Mouse (Mus musculus) hindbrain, embryonic 16.5 days (tissue): ENCODE data around the gene Myh7. TPM values are rescaled to one million over a fixed set of nuclear protein-coding genes. Genes with fewer than 3 reads are reported as not detected.
A peak's percentile ranks its signal among the peaks of the same experiment; 100 is the strongest.
"Not testable (repeated sequence)": the region's sequence is repeated elsewhere in the genome, so short reads cannot be mapped to it uniquely, and the experiment has no call there.

ENCODE experiments used
- ATAC-seq: fragments of 200-750 bp; cut with Nextera tagmentation; 2 replicates; pipeline ENCODE4 v1.8.0; 2017; ENCODE audit warnings: moderate TSS enrichment, moderate library complexity
- H3K27ac ChIP-seq: fragments of 300-500 bp; sonication (generic); 2 replicates; pipeline ENCODE4 v1.5.1; 2014; ENCODE audit warnings: low read depth, mild to moderate bottlenecking, control low read depth, low read length, moderate library complexity
- H3K27me3 ChIP-seq: fragments of 300-500 bp; sonication (generic); replicated peaks from 2 replicates; pipeline ENCODE4 v1.6.1; 2014; ENCODE audit warnings: low read length; ENCODE audit not compliant: control insufficient read depth, insufficient read depth
- H3K36me3 ChIP-seq: fragments of 300-500 bp; sonication (generic); 2 replicates; pipeline ENCODE4 v1.6.1; 2014; ENCODE audit warnings: mild to moderate bottlenecking, low read length, moderate library complexity, mixed read lengths; ENCODE audit not compliant: control insufficient read depth, insufficient read depth
- H3K4me1 ChIP-seq: fragments of 300-500 bp; sonication (generic); 2 replicates; pipeline ENCODE4 v1.6.1; 2014; ENCODE audit warnings: low read depth, low read length; ENCODE audit not compliant: control insufficient read depth, insufficient read depth
- H3K4me2 ChIP-seq: fragments of 300-500 bp; sonication (generic); 2 replicates; pipeline ENCODE4 v1.6.1; 2014; ENCODE audit warnings: mild to moderate bottlenecking, low read length, control low read depth, moderate library complexity
- H3K4me3 ChIP-seq: fragments of 300-500 bp; sonication (generic); 2 replicates; pipeline ENCODE4 v1.5.1; 2014; ENCODE audit warnings: mild to moderate bottlenecking, low read length, control low read depth, moderate library complexity
- H3K9ac ChIP-seq: fragments of 300-500 bp; sonication (generic); 2 replicates; pipeline ENCODE4 v1.6.1; 2014; ENCODE audit warnings: low read depth, mild to moderate bottlenecking, control low read depth, low read length, moderate library complexity
- H3K9me3 ChIP-seq: fragments of 300-500 bp; sonication (generic); 2 replicates; pipeline ENCODE4 v1.6.1; 2014; ENCODE audit warnings: mild to moderate bottlenecking, low read length, moderate library complexity; ENCODE audit not compliant: control insufficient read depth
- WGBS: fragments of 180-500 bp; shearing (Covaris S2); extraction: QIAGEN DNeasy Blood & Tissue Kit; methylation state at CpG from one replicate; pipeline ENCODE4 v1.1.7; 2014; 5-methylcytosine and 5-hydroxymethylcytosine counted together
- polyA plus RNA-seq: library from polyadenylated mRNA; unstranded; fragments of >200 nt; fragmentation: Nextera tagmentation; extraction: Ambion mirVana; gene quantifications from 2 replicates; pipeline ENCODE4 v1.2.1, GENCODE M21; 2015

The Myh7 gene
- polyA plus RNA-seq, 1 experiment from 2014 or later, result 8.5 TPM

DNA sequence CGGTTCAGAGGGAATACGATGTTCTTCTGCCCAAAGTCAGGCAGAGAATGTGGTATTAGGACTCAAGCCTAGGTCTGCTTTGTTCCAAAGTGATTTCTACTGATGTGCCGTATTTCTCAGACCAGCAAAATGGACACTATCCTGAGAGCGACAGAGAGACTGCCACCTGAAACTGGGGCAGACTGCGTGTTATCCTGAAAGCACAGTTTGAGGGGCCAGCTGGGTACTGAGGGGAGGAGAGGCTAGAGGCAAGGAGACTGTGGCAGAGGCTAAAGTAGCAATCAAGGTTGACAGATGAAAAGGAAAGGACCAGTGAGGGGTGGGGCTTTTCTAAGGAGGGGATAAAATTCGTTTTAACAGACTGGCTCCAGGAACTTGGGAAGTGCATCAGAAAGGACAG is 6.4 kb upstream of the Myh7 start:
- 88% methylated on average over 6 of the region's 6 CpGs for WGBS
- H3K36me3 ChIP-seq, result no peaks in the 10 kb centered on the region
- no peaks in the 10 kb centered on the region for H3K9me3 ChIP-seq
- H3K4me2 ChIP-seq, result no peak overlapping the region
- H3K4me3 ChIP-seq, result no peak overlapping the region
- no peak overlapping the region for H3K9ac ChIP-seq
- no peak for ATAC-seq
- no peaks in the 10 kb centered on the region for H3K27me3 ChIP-seq
- H3K4me1 ChIP-seq, result peaks cover 2% of the 10 kb centered on the region; the same call in 1 of the 2 replicates
- H3K27ac ChIP-seq, result no peak overlapping the region

DNA sequence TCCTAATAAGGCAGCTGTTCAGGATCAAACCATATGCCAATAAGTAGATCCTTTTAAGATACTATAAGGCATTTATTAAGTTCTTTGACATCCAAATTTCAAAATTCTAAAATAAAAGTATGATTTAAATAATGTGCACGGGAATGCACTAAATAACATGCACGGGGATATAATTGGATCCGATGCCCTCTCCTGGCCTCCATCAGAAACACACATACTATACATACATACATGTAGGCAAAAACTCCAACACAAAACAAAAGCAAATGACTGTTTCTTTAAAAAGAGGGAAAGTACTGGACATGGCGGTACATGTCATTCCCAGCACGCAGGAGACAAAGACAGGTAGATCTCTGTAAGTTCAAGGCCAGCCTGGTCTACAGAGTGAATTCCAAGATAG is 5.4 kb upstream of the Myh7 start:
- H3K9me3 ChIP-seq, ATAC-seq, H3K4me2 ChIP-seq, H3K9ac ChIP-seq, H3K36me3 ChIP-seq, H3K27ac ChIP-seq, H3K4me1 ChIP-seq, H3K4me3 ChIP-seq, H3K27me3 ChIP-seq: not testable (repeated sequence)
- 83% methylated on average over 5 of the region's 5 CpGs for WGBS

DNA sequence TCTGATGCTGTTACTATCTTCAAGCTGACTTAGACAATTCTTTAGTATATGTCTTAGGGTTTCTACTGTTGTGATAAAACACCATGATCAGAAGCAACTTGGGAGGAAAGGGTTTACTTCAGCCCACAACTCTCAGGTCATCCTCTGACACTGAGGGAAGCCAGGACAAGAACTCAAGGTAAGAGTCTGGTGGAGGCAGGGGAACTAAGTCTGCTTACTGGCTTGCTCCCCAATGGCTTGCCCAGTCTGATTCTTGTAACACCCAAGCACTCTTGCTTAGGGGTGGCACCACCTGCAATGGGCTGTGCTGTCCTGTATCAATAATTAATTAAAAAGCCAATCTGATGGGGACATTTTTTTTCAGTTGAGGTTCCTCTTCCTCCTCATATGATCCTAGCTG is 4.3 kb upstream of the Myh7 start:
- Histone ChIP-seq H3K9ac (no peak overlapping the region), H3K4me3 (no peak overlapping the region), H3K27me3 (no peaks in the 10 kb centered on the region), H3K9me3 (no peaks in the 10 kb centered on the region), H3K36me3 (no peaks in the 10 kb centered on the region), H3K4me1 (peaks cover 14% of the 10 kb centered on the region), H3K27ac (no peak overlapping the region), H3K4me2 (no peak overlapping the region)
- no peak for ATAC-seq

DNA sequence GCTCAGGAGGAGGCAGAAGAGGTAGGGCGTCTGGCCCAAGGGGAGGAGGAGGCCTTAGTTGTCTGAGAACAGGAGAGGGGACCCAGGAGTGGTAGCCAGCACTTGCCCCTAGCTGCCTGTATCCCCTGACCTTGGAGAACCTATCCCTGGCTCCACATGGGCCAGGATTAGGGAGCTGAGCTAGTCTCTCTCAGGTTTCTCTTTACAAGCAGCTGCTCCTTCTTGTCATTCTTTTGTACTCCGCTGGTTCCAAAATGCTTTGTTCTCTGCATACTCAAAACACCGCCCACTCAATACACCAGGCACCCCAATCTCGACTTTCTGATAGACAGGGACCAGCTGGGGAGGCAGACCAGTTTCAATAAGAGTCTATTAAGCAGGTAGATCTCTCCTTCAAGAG is 2.9 kb upstream of the Myh7 start:
- Histone ChIP-seq H3K9me3 (no peaks in the 10 kb centered on the region), H3K36me3 (no peaks in the 10 kb centered on the region), H3K9ac (no peak overlapping the region), H3K27ac (no peak overlapping the region), H3K4me3 (no peak overlapping the region), H3K4me1 (peaks cover 14% of the 10 kb centered on the region), H3K27me3 (no peaks in the 10 kb centered on the region), H3K4me2 (no peak overlapping the region)
- 37% methylated on average over 4 of the region's 4 CpGs for WGBS
- ATAC-seq, result no peak

DNA sequence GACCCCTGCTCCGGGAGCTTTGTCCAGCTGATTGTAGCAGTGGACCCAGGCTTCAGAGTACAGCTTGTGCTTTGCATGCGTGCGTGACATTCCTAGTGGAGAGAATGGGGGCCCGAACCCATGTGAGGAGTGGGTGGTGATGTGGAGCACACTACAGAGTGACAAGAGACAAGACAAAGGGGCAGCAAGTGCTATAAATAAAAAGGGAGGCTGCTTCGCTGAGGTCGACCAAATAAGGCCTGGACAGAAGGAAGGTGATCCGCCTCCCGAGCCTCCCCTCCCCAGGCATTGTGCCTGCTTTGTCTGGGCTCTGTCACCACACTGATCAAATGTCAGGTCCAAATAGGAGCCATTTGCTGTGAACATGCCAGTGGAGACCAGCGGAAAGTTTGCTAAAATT is 2.4 kb upstream of the Myh7 start:
- Histone ChIP-seq H3K27me3 (no peaks in the 10 kb centered on the region), H3K9me3 (no peaks in the 10 kb centered on the region), H3K4me3 (no peak overlapping the region), H3K4me1 (peaks cover 14% of the 10 kb centered on the region), H3K4me2 (no peak overlapping the region), H3K36me3 (no peaks in the 10 kb centered on the region), H3K9ac (no peak overlapping the region), H3K27ac (no peak overlapping the region)
- WGBS, result 42% methylated on average over 9 of the region's 9 CpGs
- no peak for ATAC-seq

DNA sequence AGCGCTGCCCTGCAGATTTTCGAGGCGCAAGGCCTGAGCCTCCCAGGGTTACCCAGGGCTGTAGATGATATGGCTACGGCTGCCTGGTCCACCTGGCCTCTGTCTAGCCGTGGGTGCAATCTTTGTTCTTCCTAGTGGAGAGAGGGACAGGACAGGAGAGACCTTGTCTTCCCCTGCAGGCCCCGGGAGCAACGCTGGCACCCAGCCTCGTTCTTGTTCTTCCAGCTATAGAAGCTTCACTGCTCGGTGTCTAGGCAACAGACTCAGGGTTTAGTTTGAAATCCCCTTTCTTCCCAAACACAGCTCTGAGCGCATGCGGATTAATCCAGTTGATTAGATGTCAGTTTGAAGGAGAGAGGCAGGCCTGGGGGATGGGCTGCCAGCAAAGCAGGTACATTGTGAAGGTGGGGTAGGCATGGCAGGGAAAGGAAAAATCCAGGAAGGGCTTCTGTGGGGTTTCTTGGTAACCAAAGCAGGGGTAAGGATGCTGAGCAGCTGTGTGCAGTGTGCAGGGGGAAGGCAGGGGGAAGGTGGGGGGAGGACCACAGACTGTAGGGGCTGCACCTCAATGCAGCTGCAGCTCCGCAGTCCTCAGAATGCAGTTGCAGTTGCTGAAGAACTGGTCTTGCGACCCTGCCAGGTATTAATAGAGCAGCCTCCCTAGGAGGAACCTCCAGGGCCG is 1.2 kb upstream of the Myh7 start:
- Histone ChIP-seq H3K27ac (peak overlapping the region; percentile 82), H3K9ac (peak overlapping the region; percentile 20; the same call in 1 of the 2 replicates), H3K4me2 (peak overlapping the region; percentile 15; the same call in 1 of the 2 replicates), H3K4me1 (peaks cover 14% of the 10 kb centered on the region), H3K36me3 (no peaks in the 10 kb centered on the region), H3K4me3 (no peak overlapping the region), H3K9me3 (no peaks in the 10 kb centered on the region), H3K27me3 (no peaks in the 10 kb centered on the region)
- WGBS, result 31% methylated on average over 14 of the region's 14 CpGs
- ATAC-seq, result peak; percentile 85

DNA sequence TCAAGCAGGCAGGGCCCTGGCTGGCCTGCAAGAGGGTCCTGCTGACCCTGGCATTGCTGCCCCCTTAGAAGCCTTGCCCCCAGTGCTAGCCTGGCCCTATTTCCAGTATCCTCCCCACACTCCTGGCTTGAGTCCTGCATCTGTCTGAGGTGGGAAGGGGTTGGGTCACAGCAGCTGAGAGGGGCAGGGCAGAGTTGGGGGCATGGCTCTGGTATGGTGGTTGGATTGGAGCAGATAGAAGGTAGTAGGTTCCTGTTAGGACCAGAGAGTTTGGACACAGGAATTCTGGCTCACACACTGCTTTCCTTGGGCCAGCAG is 402 bp upstream of the Myh7 start:
- H3K9me3 ChIP-seq, result no peaks in the 10 kb centered on the region
- H3K27ac ChIP-seq, result peak overlapping the region; percentile 82
- H3K4me2 ChIP-seq, result no peak overlapping the region
- no peaks in the 10 kb centered on the region for H3K36me3 ChIP-seq
- H3K9ac ChIP-seq, result no peak overlapping the region
- ATAC-seq, result peak; percentile 12; the same call in 1 of the 2 replicates
- H3K27me3 ChIP-seq, result no peaks in the 10 kb centered on the region
- H3K4me3 ChIP-seq, result no peak overlapping the region
- peaks cover 14% of the 10 kb centered on the region for H3K4me1 ChIP-seq

DNA sequence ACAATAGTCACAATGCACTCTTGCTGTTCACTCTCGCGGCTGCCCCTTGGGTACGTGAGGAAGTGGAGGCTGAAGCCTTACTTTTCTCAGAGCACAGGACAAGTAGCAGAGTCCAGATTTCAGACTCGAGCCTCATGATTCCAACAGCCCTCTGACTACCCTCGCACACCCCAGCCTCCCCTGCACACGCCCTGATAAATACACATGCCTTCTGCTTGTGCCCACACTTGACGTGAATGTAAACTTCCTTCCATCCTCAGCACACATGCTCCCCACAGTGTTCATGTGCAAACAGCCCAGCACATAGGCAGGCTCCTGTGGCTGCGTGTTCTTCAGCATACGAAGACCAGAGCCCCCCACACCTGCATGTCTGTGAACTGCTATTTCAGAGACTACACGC is 790 bp downstream of the Myh7 start:
- Histone ChIP-seq H3K9me3 (no peaks in the 10 kb centered on the region), H3K4me1 (peaks cover 14% of the 10 kb centered on the region), H3K9ac (no peak overlapping the region), H3K27ac (no peak overlapping the region), H3K4me2 (no peak overlapping the region), H3K4me3 (no peak overlapping the region), H3K36me3 (no peaks in the 10 kb centered on the region), H3K27me3 (no peaks in the 10 kb centered on the region)
- no peak for ATAC-seq
- WGBS, result 74% methylated on average over 10 of the region's 10 CpGs

DNA sequence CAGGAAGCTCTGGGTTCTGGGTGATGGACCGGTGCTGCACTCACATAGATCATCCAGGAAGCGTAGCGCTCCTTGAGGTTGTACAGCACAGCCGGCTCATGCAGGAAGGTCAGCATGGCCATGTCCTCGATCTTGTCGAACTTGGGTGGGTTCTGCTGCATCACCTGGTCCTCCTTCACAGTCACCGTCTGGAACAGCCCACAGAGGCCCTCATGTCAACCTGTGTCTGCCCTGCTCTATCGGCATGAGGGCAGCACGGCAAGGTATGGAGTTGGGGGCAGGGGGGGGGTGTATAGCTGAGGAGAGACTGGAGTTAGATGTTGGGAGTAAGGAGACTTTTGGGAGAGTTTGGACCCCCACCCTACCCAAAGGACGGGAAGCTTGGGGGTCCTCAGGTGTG is 2.2 kb downstream of the Myh7 start:
- no peak overlapping the region for H3K27ac ChIP-seq
- H3K27me3 ChIP-seq, result no peaks in the 10 kb centered on the region
- H3K4me1 ChIP-seq, result peaks cover 14% of the 10 kb centered on the region
- no peak overlapping the region for H3K9ac ChIP-seq
- 91% methylated on average over 10 of the region's 10 CpGs for WGBS
- ATAC-seq, result no peak
- no peaks in the 10 kb centered on the region for H3K9me3 ChIP-seq
- no peak overlapping the region for H3K4me2 ChIP-seq
- H3K4me3 ChIP-seq, result no peak overlapping the region
- no peaks in the 10 kb centered on the region for H3K36me3 ChIP-seq
